8 mouse cellular contexts compared by ENCODE assay signal in genomic region chr3:128088207-128088606, GRCm38 (mm10).
DNase-seq lines count a peak whose midpoint lies in the region; ATAC-seq and TF ChIP-seq lines count a peak whose summit lies in the region.

No protein-coding gene starts in this region.

- H3K4me2 ChIP-seq in embryonic facial prominence, embryonic 13.5 days: no peak overlapping the region
- H3K4me2 ChIP-seq in hindbrain, postnatal 0 days (ENCODE audit: low read depth, low read length): no peak overlapping the region
- H3K4me2 ChIP-seq in midbrain, embryonic 12.5 days (replicated peaks): no peak overlapping the region

- no peaks in the 10 kb centered on the region for H3K4me1 ChIP-seq in ES-E14 (ENCODE audit: control insufficient read depth in 2 of 2, insufficient read depth in 2 of 2, low read length in 2 of 2, poor library complexity in 1 of 2)
- 0 out of 2 replicates have a peak, but pooled peaks cover 2% of the 10 kb centered on the region for H3K4me1 ChIP-seq in embryonic facial prominence, embryonic 13.5 days
- no peaks in the 10 kb centered on the region for H3K4me1 ChIP-seq in hindbrain, postnatal 0 days (ENCODE audit: insufficient read depth, low read length)
- H3K4me1 ChIP-seq in midbrain, embryonic 12.5 days: no peaks in the 10 kb centered on the region

- DNase-seq in CD8-positive naive resting alpha-beta T cell, adult 2 months (ENCODE audit: low read depth in 2 of 2, low spot score in 2 of 2): peak; percentile 37 to 39
- peak; percentile 28 for DNase-seq in ES-E14 (ENCODE audit: low read depth, low spot score)
- DNase-seq in hindbrain, postnatal 0 days (ENCODE audit: low spot score): peak; percentile 82
- DNase-seq in left cerebral cortex, adult 18-20 months (ENCODE audit: low spot score in 2 of 2): peak; percentile 30 to 48
- DNase-seq in testis, postnatal 10 days (ENCODE audit: low spot score): peak; percentile 47

- no peaks in the 10 kb centered on the region for H3K36me3 ChIP-seq in ES-E14 (ENCODE audit: control insufficient read depth, insufficient read depth, low read length, poor library complexity, severe bottlenecking)
- no peaks in the 10 kb centered on the region for H3K36me3 ChIP-seq in embryonic facial prominence, embryonic 13.5 days
- H3K36me3 ChIP-seq in hindbrain, postnatal 0 days (ENCODE audit: insufficient read depth, low read length): no peaks in the 10 kb centered on the region
- H3K36me3 ChIP-seq in midbrain, embryonic 12.5 days: no peaks in the 10 kb centered on the region

- peak; percentile 63; the same call in 1 of the 2 replicates for ATAC-seq in embryonic facial prominence, embryonic 13.5 days (ENCODE audit: insufficient number of reproducible peaks, insufficient read depth, low FRiP score, low TSS enrichment, low read depth)
- ATAC-seq in hindbrain, postnatal 0 days: peak; percentile 92
- ATAC-seq in midbrain, embryonic 12.5 days (ENCODE audit: low FRiP score, low read depth): peak; percentile 89
- ATAC-seq in erythroblast, adult 5-6 weeks (replicated peaks; ENCODE audit: low FRiP score, poor library complexity, severe bottlenecking): no peak

- no peaks in the 10 kb centered on the region for H3K9me3 ChIP-seq in ES-E14 (ENCODE audit: control insufficient read depth, insufficient read depth, low read depth, low read length)
- no peaks in the 10 kb centered on the region for H3K9me3 ChIP-seq in embryonic facial prominence, embryonic 13.5 days
- H3K9me3 ChIP-seq in hindbrain, postnatal 0 days (ENCODE audit: low read length): no peaks in the 10 kb centered on the region
- no peaks in the 10 kb centered on the region for H3K9me3 ChIP-seq in midbrain, embryonic 12.5 days

- H3K4me3 ChIP-seq in ES-E14 (ENCODE audit: insufficient read depth in 1 of 2, low read depth in 1 of 2, low read length in 2 of 2, poor library complexity in 1 of 2, severe bottlenecking in 1 of 2): no peak overlapping the region
- H3K4me3 ChIP-seq in embryonic facial prominence, embryonic 13.5 days: no peak overlapping the region
- H3K4me3 ChIP-seq in hindbrain, postnatal 0 days (ENCODE audit: low read length): no peak overlapping the region
- H3K4me3 ChIP-seq in midbrain, embryonic 12.5 days: no peak overlapping the region

- WGBS in embryonic facial prominence, embryonic 13.5 days: 26% methylated on average over 4 of the region's 4 CpGs
- WGBS in hindbrain, postnatal 0 days: 35% methylated on average over 4 of the region's 4 CpGs
- 48% methylated on average over 4 of the region's 4 CpGs for WGBS in midbrain, embryonic 12.5 days

- TF ChIP-seq CTCF in hindbrain, postnatal 0 days (IDR thresholded peaks at IDR 0.05; ENCODE audit: low read depth): peak; percentile 80

- H3K27me3 ChIP-seq in embryonic facial prominence, embryonic 13.5 days: 0 out of 2 replicates have a peak, but pooled peaks cover 3% of the 10 kb centered on the region
- no peaks in the 10 kb centered on the region for H3K27me3 ChIP-seq in hindbrain, postnatal 0 days (ENCODE audit: insufficient read depth, low read length)
- H3K27me3 ChIP-seq in midbrain, embryonic 12.5 days: no peaks in the 10 kb centered on the region

- in situ Hi-C loops in ES-E14 (cut with MboI; ENCODE audit: low sequenced_read_pairs in 2 of 2, unreplicated experiment in 2 of 2): loop anchor here in 1 of 2 experiments (10.0 kb wide), 1 partner anchor 247 kb away; no protein-coding TSS in a partner anchor

- H3K27ac ChIP-seq in ES-E14 (ENCODE audit: insufficient read depth, low read depth, low read length, poor library complexity, severe bottlenecking): no peak overlapping the region
- no peak overlapping the region for H3K27ac ChIP-seq in embryonic facial prominence, embryonic 13.5 days
- H3K27ac ChIP-seq in hindbrain, postnatal 0 days: no peak overlapping the region
- no peak overlapping the region for H3K27ac ChIP-seq in midbrain, embryonic 12.5 days (replicated peaks)

- H3K9ac ChIP-seq in ES-E14 (ENCODE audit: insufficient read depth, low read depth, low read length, poor library complexity, severe bottlenecking): no peak overlapping the region
- no peak overlapping the region for H3K9ac ChIP-seq in embryonic facial prominence, embryonic 13.5 days
- H3K9ac ChIP-seq in hindbrain, postnatal 0 days (replicated peaks; ENCODE audit: low read length): no peak overlapping the region
- no peak overlapping the region for H3K9ac ChIP-seq in midbrain, embryonic 12.5 days (replicated peaks)

TF ChIP-seq in ES-E14, 5 proteins besides CTCF, POLR2A, EP300 and RAD21:
- TF ChIP-seq CHD2 (IDR thresholded peaks at IDR 0.05; ENCODE audit: low read depth, low read length) (no peak), MAFK (IDR thresholded peaks at IDR 0.05; ENCODE audit: insufficient read depth, low read depth, low read length) (no peak), ZC3H11A (IDR thresholded peaks at IDR 0.05; ENCODE audit: borderline replicate concordance, low read depth, low read length) (peak; percentile 58; the same call in 1 of the 2 replicates), ZNF384 (IDR thresholded peaks at IDR 0.05; ENCODE audit: low read depth, low read length) (no peak), HCFC1 (IDR thresholded peaks at IDR 0.05; ENCODE audit: borderline replicate concordance, insufficient read depth, low read length) (no peak)

Comparison
In these comparisons a context has a peak if more than half of its experiments do, and no peak if none do; other contexts are left out.
1. DNase-seq: peak in every context shown above with its lines; median percentile 82 in hindbrain, postnatal 0 days; 47 in testis, postnatal 10 days; 39 in left cerebral cortex, adult 18-20 months; 38 in CD8-positive naive resting alpha-beta T cell, adult 2 months; 28 in ES-E14.